Mouse (Mus musculus) heart, postnatal 4 days (tissue): Measurements from ENCODE around the gene Tob1. TPM values are rescaled to one million over a fixed set of nuclear protein-coding genes. Genes with fewer than 3 reads are reported as not detected.
A peak's percentile ranks its signal among the peaks of the same experiment; 100 is the strongest.

Experiments used
- DNase-seq: peaks from one replicate; pipeline ENCODE4 v3.0.0; 2021
- total RNA-seq, 2 experiments: library from RNA; stranded (reverse); gene quantifications; 2 replicates each; pipeline ENCODE4 v1.2.3; 2021

Gene Tob1
- 10 to 100 TPM; 62.2 to 69.9 TPM for total RNA-seq

- peak; percentile 98 for DNase-seq
These were observed at the start of gene Tob1 for GRCm38 (mm10) chr11:94211124-94211603. Gene Tob1, plus strand, starts transcription at chr11:94211454.

GRCm38 (mm10) chr11:94161867-94162581 lies 49.2 kb upstream of the Tob1 start:
- DNase-seq = no peak

- DNase-seq = no peak
These were observed 48.1 kb upstream of the Tob1 start for GRCm38 (mm10) chr11:94163005-94163767.

GRCm38 (mm10) chr11:94165745-94166144 lies 45.5 kb upstream of the Tob1 start:
- DNase-seq = no peak

GRCm38 (mm10) chr11:94168238-94168637 lies 43.0 kb upstream of the Tob1 start:
- peak; percentile 27 for DNase-seq

- DNase-seq = no peak
These were observed 41.7 kb upstream of the Tob1 start for GRCm38 (mm10) chr11:94169596-94169995.

GRCm38 (mm10) chr11:94171691-94172090 lies 39.6 kb upstream of the Tob1 start:
- no peak for DNase-seq

- DNase-seq = no peak
These were observed 39.1 kb upstream of the Tob1 start for GRCm38 (mm10) chr11:94172186-94172585.

GRCm38 (mm10) chr11:94173726-94174146 lies 37.5 kb upstream of the Tob1 start:
- no peak for DNase-seq

GRCm38 (mm10) chr11:94175288-94175687 lies 36.0 kb upstream of the Tob1 start:
- DNase-seq = no peak

- peak; percentile 42 for DNase-seq
These were observed 35.6 kb upstream of the Tob1 start for GRCm38 (mm10) chr11:94175694-94176093.

- DNase-seq = no peak
These were observed 33.2 kb upstream of the Tob1 start for GRCm38 (mm10) chr11:94177841-94178585.

- no peak for DNase-seq
These were observed 31.5 kb upstream of the Tob1 start for GRCm38 (mm10) chr11:94179768-94180167.

GRCm38 (mm10) chr11:94180194-94180593 lies 31.1 kb upstream of the Tob1 start:
- DNase-seq = no peak

GRCm38 (mm10) chr11:94181694-94182093 lies 29.6 kb upstream of the Tob1 start:
- no peak for DNase-seq

GRCm38 (mm10) chr11:94182711-94183110 lies 28.5 kb upstream of the Tob1 start:
- no peak for DNase-seq

- no peak for DNase-seq
These were observed 28.1 kb upstream of the Tob1 start for GRCm38 (mm10) chr11:94183120-94183519.

- DNase-seq = no peak
These were observed 27.6 kb upstream of the Tob1 start for GRCm38 (mm10) chr11:94183671-94184070.

- no peak for DNase-seq
These were observed 21.7 kb upstream of the Tob1 start for GRCm38 (mm10) chr11:94189579-94189978.

- no peak for DNase-seq
These were observed 20.6 kb upstream of the Tob1 start for GRCm38 (mm10) chr11:94190665-94191064.

GRCm38 (mm10) chr11:94193109-94193508 lies 18.1 kb upstream of the Tob1 start:
- DNase-seq = no peak

GRCm38 (mm10) chr11:94196311-94196710 lies 14.9 kb upstream of the Tob1 start:
- DNase-seq = no peak
